Mouse (Mus musculus): ENCODE data around the gene Col4a6.

DNA sequence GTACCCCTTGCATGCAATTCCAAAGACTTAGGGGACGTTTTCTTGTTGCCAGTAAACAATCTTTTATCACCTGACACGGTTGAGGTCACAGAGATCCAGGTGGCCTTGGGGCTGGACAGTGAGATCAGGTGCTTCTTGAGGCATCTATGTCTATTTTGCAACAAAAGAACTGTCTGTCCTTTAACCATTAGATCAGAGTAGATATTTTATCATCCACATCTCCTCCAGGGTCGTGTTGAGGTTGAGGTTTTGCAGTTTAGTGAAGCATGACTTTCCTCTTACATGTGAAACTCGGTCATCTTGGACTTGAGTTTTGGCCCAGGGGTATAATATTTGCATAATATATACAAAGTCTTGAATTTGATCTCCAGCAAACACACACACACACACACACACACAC lies 316.2 kb downstream of the Col4a6 start:
- TF ChIP-seq CTCF (IDR thresholded peaks at IDR 0.05; ENCODE audit: control insufficient read depth, insufficient read depth, insufficient read length) (no peak), CEBPB (IDR thresholded peaks at IDR 0.05; ENCODE audit: low read depth) (no peak), USF1 (IDR thresholded peaks at IDR 0.05; ENCODE audit: low read depth) (no peak), MYOG (IDR thresholded peaks at IDR 0.05; ENCODE audit: control insufficient read depth, extremely low read depth, insufficient read length) (no peak), MYOD1 (IDR thresholded peaks at IDR 0.05; ENCODE audit: control insufficient read depth, insufficient read length, low read depth) (no peak)

Data from C2C12 (cell line).